Mouse (Mus musculus) midbrain, embryonic 11.5 days (tissue): ENCODE measurements around the gene Cd40lg. TPM values are rescaled to one million over a fixed set of nuclear protein-coding genes. Genes with fewer than 3 reads are reported as not detected.

Source experiments
- ATAC-seq: fragments of 200-750 bp; cut with Nextera tagmentation; 2 replicates; pipeline ENCODE4 v1.8.0; 2017; ENCODE audit warnings: moderate TSS enrichment, moderate library complexity; ENCODE audit not compliant: low FRiP score
- DNase-seq: peaks from one replicate; pipeline ENCODE4 v3.0.0; 2015; ENCODE audit warnings: low spot score; ENCODE audit errors: missing footprints
- H3K27ac ChIP-seq: fragments of 300-500 bp; sonication (generic); 2 replicates; pipeline ENCODE4 v1.5.1; 2014; ENCODE audit warnings: low read depth, low read length
- H3K27me3 ChIP-seq: fragments of 300-500 bp; sonication (generic); 2 replicates; pipeline ENCODE4 v1.6.1; 2014; ENCODE audit warnings: mild to moderate bottlenecking, low read length, moderate library complexity, mixed read lengths; ENCODE audit not compliant: control insufficient read depth, insufficient read depth
- H3K36me3 ChIP-seq: fragments of 300-500 bp; sonication (generic); 2 replicates; pipeline ENCODE4 v1.6.1; 2014; ENCODE audit warnings: mild to moderate bottlenecking, low read length, moderate library complexity, mixed read lengths; ENCODE audit not compliant: control insufficient read depth, insufficient read depth
- H3K4me1 ChIP-seq: fragments of 300-500 bp; sonication (generic); 2 replicates; pipeline ENCODE4 v1.6.1; 2014; ENCODE audit warnings: low read length; ENCODE audit not compliant: control insufficient read depth, insufficient read depth
- H3K4me2 ChIP-seq: fragments of 300-500 bp; sonication (generic); 2 replicates; pipeline ENCODE4 v1.6.1; 2014; ENCODE audit warnings: mild to moderate bottlenecking, moderate library complexity
- H3K4me3 ChIP-seq: fragments of 300-500 bp; sonication (generic); 2 replicates; pipeline ENCODE4 v1.5.1; 2014; ENCODE audit warnings: low read depth, low read length
- H3K9ac ChIP-seq: fragments of 300-500 bp; sonication (generic); 2 replicates; pipeline ENCODE4 v1.6.1; 2014; ENCODE audit warnings: low read length
- H3K9me3 ChIP-seq: fragments of 300-500 bp; sonication (generic); 2 replicates; pipeline ENCODE4 v1.6.1; 2016; ENCODE audit warnings: low read length; ENCODE audit not compliant: control insufficient read depth
- WGBS: fragments of 180-500 bp; shearing (Covaris S2); extraction: QIAGEN DNeasy Blood & Tissue Kit; methylation state at CpG from one replicate; pipeline ENCODE4 v1.1.7; 2014; 5-methylcytosine and 5-hydroxymethylcytosine counted together
- polyA plus RNA-seq: library from polyadenylated mRNA; unstranded; fragments of >200 nt; fragmentation: Nextera tagmentation; extraction: Ambion mirVana; gene quantifications from 2 replicates; pipeline ENCODE4 v1.2.1, GENCODE M21; 2014

Gene Cd40lg
- polyA plus RNA-seq: not detected in 2 replicates

DNA sequence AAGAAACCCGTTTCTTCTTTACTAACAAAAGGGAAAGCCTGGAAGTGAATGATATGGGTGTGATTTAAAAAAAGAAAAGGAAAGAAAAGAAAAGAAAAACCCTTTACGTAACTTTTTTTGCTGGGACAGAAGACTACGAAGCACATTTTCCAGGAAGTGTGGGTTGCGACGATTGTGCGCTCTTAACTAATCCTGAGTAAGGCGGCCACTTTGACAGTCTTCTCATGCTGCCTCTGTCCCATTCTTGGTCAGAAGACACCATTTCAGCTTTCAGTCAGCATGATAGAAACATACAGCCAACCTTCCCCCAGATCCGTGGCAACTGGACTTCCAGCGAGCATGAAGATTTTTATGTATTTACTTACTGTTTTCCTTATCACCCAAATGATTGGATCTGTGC lies at the start of gene Cd40lg:
Cd40lg (plus strand) TSS at position 268 of the 400 bp plus-strand sequence.
- ATAC-seq: no peak

DNA sequence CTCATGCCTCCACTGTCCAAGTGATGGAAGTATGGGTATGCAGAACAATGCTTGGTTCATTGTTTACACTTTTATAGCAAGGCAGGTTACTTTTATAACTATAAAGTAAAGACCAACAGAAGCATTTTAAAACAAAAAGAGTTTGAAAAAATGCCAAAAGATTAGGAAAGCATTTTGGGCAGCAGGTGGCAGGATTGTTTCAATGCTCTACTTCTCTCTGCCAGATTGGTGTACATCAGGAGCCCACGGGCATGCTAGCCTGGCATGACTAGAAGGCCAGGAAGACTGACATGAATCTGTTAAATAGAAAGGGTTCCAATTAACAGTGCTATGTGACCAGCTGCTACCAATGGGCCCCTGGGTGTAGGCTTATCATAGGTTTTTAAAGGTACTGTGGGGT lies 45.4 kb upstream of the Cd40lg start:
- H3K9me3 ChIP-seq: no peaks in the 10 kb centered on the region
- 90% methylated on average over 1 of the region's 1 CpGs for WGBS
- no peaks in the 10 kb centered on the region for H3K36me3 ChIP-seq
- no peak overlapping the region for H3K27ac ChIP-seq
- H3K27me3 ChIP-seq: no peaks in the 10 kb centered on the region
- H3K4me2 ChIP-seq: no peak overlapping the region
- no peak for DNase-seq
- no peak overlapping the region for H3K9ac ChIP-seq
- no peak for ATAC-seq
- H3K4me1 ChIP-seq: no peaks in the 10 kb centered on the region
- H3K4me3 ChIP-seq: no peak overlapping the region

More for the DNA sequence above, at the start of gene Cd40lg:
- no peaks in the 10 kb centered on the region for H3K9me3 ChIP-seq
- H3K4me1 ChIP-seq: no peaks in the 10 kb centered on the region
- H3K36me3 ChIP-seq: no peaks in the 10 kb centered on the region
- WGBS: 87% methylated on average over 9 of the region's 9 CpGs
- no peak within 1 kb of the TSS for H3K9ac ChIP-seq
- H3K27ac ChIP-seq: no peak within 1 kb of the TSS
- no peak for DNase-seq
- H3K27me3 ChIP-seq: no peaks in the 10 kb centered on the region
- no peak within 1 kb of the TSS for H3K4me3 ChIP-seq
- H3K4me2 ChIP-seq: no peak within 1 kb of the TSS

DNA sequence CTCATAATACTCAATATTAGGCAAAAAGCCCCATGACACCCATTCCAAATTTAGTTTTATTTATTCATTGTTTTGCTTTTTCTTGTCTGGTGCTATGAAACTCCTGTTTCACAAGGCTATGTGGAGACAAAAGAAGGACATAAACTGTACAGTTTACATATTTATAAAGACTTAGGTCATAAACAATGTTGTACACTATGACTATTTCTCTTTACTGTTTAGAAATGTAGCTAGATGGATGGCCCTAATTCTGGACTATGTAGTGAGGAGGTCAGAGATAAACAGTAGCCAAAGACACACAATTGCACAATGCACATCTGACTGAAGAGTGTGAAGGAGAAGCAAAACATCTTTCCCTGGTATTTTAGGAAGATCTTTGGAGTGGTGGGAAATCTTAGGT lies 40.7 kb upstream of the Cd40lg start:
- Histone ChIP-seq H3K27ac (no peak overlapping the region), H3K4me2 (no peak overlapping the region), H3K27me3 (no peaks in the 10 kb centered on the region), H3K4me3 (no peak overlapping the region), H3K9me3 (no peaks in the 10 kb centered on the region), H3K9ac (no peak overlapping the region), H3K4me1 (no peaks in the 10 kb centered on the region), H3K36me3 (no peaks in the 10 kb centered on the region)
- ATAC-seq: no peak
- no peak for DNase-seq

DNA sequence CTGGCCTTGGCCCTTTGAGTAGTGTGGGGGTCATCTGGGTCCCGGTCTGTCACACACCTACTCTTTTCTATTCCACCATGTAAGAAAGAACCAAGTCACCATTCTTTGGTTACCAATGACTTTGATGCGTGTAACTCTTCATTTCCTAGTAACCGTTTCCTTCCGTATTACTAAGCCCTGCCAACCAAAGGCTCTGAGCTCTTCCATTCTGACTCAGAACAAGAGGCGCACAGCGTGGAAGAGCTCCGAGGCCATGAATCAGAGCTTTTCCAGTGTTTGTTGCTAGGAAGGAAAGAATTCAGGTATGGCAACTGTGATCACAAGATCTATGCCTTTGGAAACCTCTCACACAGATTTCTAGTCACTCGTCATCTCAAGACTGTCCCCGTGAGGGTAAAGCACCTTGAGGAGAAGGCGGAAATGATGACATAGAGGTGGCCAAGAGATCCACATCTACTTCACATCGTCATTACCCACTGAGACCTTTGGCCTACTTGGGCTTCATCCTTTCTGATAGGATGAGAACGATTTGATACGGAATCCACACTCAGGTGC lies 34.6 kb upstream of the Cd40lg start:
- ATAC-seq: no peak

DNA sequence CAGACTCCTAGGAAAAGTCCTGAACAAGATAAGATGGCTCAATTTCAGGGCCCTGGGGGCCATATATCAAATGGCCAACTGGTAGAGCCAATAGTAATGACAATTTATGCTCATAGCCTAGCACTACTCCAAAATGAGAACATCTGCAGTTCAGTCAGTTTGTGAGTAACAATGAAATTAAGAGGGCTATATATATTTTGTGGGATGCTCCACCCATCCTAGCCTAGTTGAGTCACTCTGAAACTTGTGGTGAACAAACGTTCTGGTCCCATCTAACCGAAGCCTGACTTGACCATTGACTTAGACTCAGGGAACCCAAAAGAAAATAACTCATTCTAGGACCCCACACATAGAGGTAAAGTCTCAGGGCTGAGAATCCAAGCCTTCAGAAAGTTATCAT lies 29.5 kb upstream of the Cd40lg start:
- 79% methylated on average over 2 of the region's 2 CpGs for WGBS
- H3K4me1 ChIP-seq: no peaks in the 10 kb centered on the region
- no peaks in the 10 kb centered on the region for H3K36me3 ChIP-seq
- H3K27ac ChIP-seq: no peak overlapping the region
- no peaks in the 10 kb centered on the region for H3K27me3 ChIP-seq
- DNase-seq: no peak
- no peak overlapping the region for H3K9ac ChIP-seq
- ATAC-seq: no peak
- no peak overlapping the region for H3K4me3 ChIP-seq
- no peaks in the 10 kb centered on the region for H3K9me3 ChIP-seq
- no peak overlapping the region for H3K4me2 ChIP-seq

More for the DNA sequence above, 34.6 kb upstream of the Cd40lg start:
- H3K36me3 ChIP-seq: no peaks in the 10 kb centered on the region
- DNase-seq: no peak
- H3K9ac ChIP-seq: no peak overlapping the region
- H3K9me3 ChIP-seq: no peaks in the 10 kb centered on the region
- H3K4me1 ChIP-seq: no peaks in the 10 kb centered on the region
- no peak overlapping the region for H3K4me3 ChIP-seq
- 92% methylated on average over 13 of the region's 13 CpGs for WGBS
- no peak overlapping the region for H3K27ac ChIP-seq
- H3K4me2 ChIP-seq: no peak overlapping the region
- H3K27me3 ChIP-seq: no peaks in the 10 kb centered on the region

DNA sequence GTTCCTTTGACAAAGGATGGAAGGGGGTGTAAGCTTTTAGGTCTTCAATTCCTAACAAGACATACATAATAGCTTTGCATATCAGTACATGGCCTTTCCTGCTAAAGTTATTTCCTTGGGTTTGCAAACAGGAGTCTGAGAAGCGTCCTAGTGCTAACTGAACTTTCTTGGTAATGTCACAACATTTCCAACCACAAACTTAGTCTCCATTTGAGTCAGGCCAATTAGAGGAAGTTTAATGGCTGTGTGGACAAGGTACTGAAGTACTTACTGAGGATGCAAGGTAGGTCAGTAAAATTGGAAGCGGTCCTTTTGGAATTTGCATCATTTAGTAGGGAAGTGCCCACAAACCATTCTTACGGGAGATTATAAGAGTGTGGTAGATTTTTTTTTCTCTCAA lies 28.6 kb upstream of the Cd40lg start:
- Histone ChIP-seq H3K4me3 (no peak overlapping the region), H3K4me2 (no peak overlapping the region), H3K9me3 (no peaks in the 10 kb centered on the region), H3K36me3 (no peaks in the 10 kb centered on the region), H3K9ac (no peak overlapping the region), H3K27me3 (no peaks in the 10 kb centered on the region), H3K27ac (no peak overlapping the region), H3K4me1 (no peaks in the 10 kb centered on the region)
- WGBS: 94% methylated on average over 3 of the region's 3 CpGs
- DNase-seq (no peak), ATAC-seq (no peak)

DNA sequence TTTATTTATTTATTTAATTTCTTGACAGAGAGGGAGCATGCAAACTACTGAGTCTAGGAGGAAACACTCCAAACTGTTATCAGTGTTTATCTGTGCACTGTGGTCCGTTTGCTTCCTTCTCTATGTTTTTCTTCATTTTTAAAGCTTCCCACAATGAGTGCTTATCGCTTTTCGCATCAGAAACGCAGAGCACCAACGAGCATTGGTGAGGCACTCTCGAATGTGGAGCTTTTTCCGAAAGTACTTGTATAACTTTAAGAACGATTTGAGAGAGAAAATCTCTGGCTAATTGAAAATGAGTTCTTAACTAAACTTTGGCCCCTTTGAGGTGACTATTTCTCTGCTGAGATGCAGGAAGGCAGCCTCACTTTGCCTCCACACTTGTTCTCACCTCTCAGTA lies 24.6 kb upstream of the Cd40lg start:
- Histone ChIP-seq H3K9ac (no peak overlapping the region), H3K27ac (no peak overlapping the region), H3K4me1 (no peaks in the 10 kb centered on the region), H3K27me3 (no peaks in the 10 kb centered on the region), H3K36me3 (no peaks in the 10 kb centered on the region), H3K4me3 (no peak overlapping the region), H3K9me3 (no peaks in the 10 kb centered on the region), H3K4me2 (no peak overlapping the region)
- 83% methylated on average over 8 of the region's 8 CpGs for WGBS
- ATAC-seq (no peak), DNase-seq (no peak)

DNA sequence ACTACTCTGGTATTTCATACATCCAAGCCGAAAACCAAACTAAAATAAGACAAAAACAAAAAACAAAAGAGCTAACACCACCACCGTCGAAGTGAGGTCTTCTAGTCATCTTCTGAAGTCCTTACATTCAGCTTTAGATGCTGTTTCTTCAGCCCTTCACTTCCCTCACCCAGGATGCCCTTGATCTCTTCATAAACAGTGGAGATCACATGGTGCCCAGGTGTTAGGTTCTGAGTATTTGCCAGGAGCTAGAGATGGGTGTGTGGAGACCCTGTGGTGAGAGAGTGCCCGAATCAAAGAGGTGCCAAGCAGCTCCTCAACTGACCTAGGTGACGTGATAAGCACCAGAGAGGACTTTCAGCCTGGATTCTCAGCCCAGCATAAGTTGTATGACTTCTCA lies 22.6 kb upstream of the Cd40lg start:
- ATAC-seq: no peak
- 76% methylated on average over 5 of the region's 5 CpGs for whole genome bisulfite sequencing
- no peaks in the 10 kb centered on the region for H3K9me3 ChIP-seq
- no peaks in the 10 kb centered on the region for H3K4me1 ChIP-seq
- no peak overlapping the region for H3K9ac ChIP-seq
- H3K27ac ChIP-seq: no peak overlapping the region
- no peak for DNase-seq
- no peak overlapping the region for H3K4me3 ChIP-seq
- H3K4me2 ChIP-seq: no peak overlapping the region
- no peaks in the 10 kb centered on the region for H3K27me3 ChIP-seq
- H3K36me3 ChIP-seq: no peaks in the 10 kb centered on the region

DNA sequence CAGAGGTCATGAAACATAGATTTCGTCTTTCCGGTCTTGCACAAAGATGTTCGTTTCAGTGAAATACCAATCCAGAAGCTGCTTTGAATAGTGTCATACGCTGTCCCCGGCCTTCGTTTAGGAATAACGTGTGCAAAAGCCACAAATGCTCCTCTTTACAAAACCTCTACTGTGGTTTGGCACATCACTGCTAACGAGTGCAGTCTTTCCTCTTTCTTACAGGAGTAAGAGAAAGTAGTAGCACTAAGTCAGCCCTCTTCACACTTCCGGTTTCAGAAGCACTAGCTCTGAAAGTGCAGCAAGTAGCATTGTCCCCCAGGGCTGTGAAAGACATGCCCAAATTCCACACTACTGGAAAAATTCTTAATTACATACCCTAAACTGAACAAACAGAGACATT lies 15.6 kb upstream of the Cd40lg start:
- DNase-seq: no peak
- no peak overlapping the region for H3K4me2 ChIP-seq
- ATAC-seq: no peak
- no peaks in the 10 kb centered on the region for H3K4me1 ChIP-seq
- no peak overlapping the region for H3K4me3 ChIP-seq
- no peaks in the 10 kb centered on the region for H3K36me3 ChIP-seq
- H3K9ac ChIP-seq: no peak overlapping the region
- 87% methylated on average over 9 of the region's 9 CpGs for WGBS
- no peaks in the 10 kb centered on the region for H3K9me3 ChIP-seq
- H3K27me3 ChIP-seq: no peaks in the 10 kb centered on the region
- H3K27ac ChIP-seq: no peak overlapping the region

DNA sequence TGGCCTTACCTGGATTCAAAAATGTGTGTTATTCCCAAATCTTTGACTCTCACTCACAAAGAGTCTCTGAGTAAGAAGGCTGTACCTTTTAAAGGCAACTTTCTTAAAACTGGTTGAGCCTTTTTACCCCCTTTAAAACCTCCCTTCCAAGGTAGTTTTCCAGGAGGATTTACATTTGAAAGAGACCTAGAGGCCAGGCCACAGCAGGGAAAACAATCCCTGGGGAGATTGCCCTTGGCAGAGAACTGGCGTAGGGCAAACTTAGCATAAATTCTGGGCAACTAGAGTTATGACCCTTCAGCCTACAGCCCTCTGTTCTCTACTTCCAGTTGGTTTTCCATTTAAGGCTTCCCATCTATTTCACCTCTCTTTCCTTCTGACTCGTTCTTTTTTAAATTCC lies 13.9 kb upstream of the Cd40lg start:
- no peak overlapping the region for H3K4me2 ChIP-seq
- no peak overlapping the region for H3K27ac ChIP-seq
- DNase-seq (no peak), ATAC-seq (no peak)
- WGBS: 39% methylated on average over 2 of the region's 2 CpGs
- H3K36me3 ChIP-seq: no peaks in the 10 kb centered on the region
- H3K4me3 ChIP-seq: no peak overlapping the region
- no peaks in the 10 kb centered on the region for H3K9me3 ChIP-seq
- H3K27me3 ChIP-seq: no peaks in the 10 kb centered on the region
- no peaks in the 10 kb centered on the region for H3K4me1 ChIP-seq
- no peak overlapping the region for H3K9ac ChIP-seq
